Mouse (Mus musculus): ENCODE results near the gene Mybph. TPM values are rescaled to one million over a fixed set of nuclear protein-coding genes. Genes with fewer than 3 reads are reported as not detected.

Gene Mybph
- polyA plus RNA-seq, 1 experiment from 2014 or later: 0.12 TPM

DNA sequence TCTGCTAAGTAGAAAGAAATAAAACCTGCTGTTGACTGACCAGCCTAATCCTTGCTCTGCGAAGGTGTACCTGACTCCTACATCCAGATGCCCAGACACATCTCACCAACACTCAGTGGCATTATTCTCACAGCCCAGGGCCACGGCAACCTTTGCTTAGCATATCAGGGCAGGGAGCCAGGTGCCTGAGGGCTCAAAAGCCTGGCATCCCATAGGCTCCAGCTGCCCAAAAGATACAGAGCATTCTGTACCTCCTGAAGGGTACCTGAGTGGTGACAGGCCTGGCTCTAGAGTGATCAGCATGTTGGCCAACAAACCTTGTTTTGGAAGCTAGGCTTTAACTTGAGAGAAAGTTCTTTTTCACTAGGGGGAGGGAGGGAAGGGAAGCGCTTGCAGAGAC, 38.0 kb downstream of the Mybph start:
- Histone ChIP-seq H3K27me3 (no peaks in the 10 kb centered on the region), H3K4me3 (no peak overlapping the region), H3K4me2 (no peak overlapping the region), H3K4me1 (replicated peaks) (peaks cover 58% of the 10 kb centered on the region), H3K27ac (replicated peaks) (no peak overlapping the region), H3K36me3 (no peaks in the 10 kb centered on the region), H3K9me3 (no peaks in the 10 kb centered on the region), H3K9ac (no peak overlapping the region)
- ATAC-seq (ENCODE audit: low FRiP score, low read depth): no peak
- 82% methylated on average over 3 of the region's 3 CpGs for WGBS

DNA sequence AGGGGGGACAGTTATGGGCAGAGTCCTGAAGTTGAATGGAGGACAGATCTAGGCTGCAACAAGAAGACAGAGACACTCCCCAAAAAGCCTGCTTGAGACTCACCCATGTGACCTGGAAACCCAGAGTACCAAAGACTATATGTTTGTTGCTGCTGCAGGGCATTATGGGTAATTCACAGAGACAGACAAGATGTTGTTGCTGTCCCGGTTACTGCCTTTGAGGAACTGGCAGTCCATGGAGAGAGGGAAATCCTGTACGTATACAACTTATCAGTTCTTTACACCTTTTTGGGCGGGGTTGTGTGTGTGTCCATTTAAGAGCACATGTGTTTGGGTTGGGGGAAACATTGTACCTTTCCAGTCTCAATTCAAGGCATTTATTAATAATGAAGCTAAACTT, 38.4 kb downstream of the Mybph start:
- no peak overlapping the region for H3K9ac ChIP-seq
- H3K4me3 ChIP-seq: no peak overlapping the region
- H3K27ac ChIP-seq (replicated peaks): no peak overlapping the region
- no peaks in the 10 kb centered on the region for H3K36me3 ChIP-seq
- H3K9me3 ChIP-seq: no peaks in the 10 kb centered on the region
- no peak for ATAC-seq (ENCODE audit: low FRiP score, low read depth)
- H3K27me3 ChIP-seq: no peaks in the 10 kb centered on the region
- peaks cover 58% of the 10 kb centered on the region for H3K4me1 ChIP-seq (replicated peaks)
- WGBS: 78% methylated on average over 3 of the region's 3 CpGs
- no peak overlapping the region for H3K4me2 ChIP-seq

DNA sequence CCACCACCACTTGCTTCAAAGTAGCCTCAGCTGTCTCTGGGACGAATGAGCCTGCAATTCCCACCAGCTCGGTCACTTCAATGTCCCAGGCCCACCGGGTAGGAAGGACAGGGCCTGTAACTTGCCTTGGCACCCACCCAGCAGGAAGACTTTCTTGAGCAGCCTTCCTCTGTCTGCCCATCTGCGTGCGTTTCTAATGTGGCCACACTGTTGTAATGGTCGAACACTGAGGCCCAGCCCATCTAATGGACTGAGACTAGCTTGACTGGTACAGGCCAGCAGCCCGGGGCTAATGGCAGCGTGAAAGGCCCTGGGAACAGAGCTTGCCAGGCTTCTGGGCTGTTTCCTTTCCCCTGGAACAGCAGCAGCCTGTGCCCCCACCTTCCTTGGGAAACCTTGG, 39.1 kb downstream of the Mybph start:
- Histone ChIP-seq H3K4me3 (0 out of 2 replicates have a peak overlapping the region, but pooled peaks have one; percentile 50), H3K27me3 (no peaks in the 10 kb centered on the region), H3K9me3 (no peaks in the 10 kb centered on the region), H3K4me2 (peak overlapping the region; percentile 91), H3K27ac (replicated peaks) (peak overlapping the region; percentile 67), H3K36me3 (no peaks in the 10 kb centered on the region), H3K4me1 (replicated peaks) (peaks cover 58% of the 10 kb centered on the region), H3K9ac (no peak overlapping the region)
- ATAC-seq (ENCODE audit: low FRiP score, low read depth): no peak
- WGBS: 61% methylated on average over 8 of the region's 8 CpGs

DNA sequence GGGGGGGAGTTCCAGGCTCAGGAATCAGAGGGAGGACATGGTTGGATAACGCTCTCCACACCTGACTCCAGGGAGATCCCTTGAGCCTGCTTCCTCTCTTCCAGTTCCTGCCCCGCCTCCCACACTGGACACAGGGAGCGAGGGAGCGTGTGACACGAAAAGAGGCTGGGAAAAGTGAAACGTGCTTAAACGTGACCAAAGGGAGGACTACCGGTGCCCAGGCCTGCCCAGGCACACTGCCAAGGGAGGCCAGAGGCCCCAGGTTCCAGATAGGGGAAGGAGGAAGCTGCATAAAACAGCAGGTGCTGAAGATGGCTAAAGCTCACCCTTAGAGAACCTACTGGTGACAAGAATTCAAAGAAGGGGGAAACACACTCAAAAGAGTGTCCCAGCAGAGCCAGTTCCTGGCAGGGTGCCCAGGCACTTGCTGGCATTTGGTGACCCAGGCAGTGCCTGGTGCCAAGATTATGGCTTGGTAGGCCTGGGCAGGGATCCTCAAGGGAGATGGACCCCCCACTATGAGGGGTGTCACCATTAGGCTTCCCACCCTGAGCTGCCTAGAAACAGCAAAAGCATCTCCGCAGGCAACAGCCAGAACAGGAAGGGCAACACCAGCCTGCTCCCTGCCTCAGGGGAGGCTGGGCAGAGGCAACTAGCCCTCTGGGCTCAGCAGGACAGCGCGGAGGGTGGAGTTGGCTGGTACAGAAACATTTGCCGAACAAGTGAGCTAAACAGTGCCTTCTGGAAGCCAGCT, 39.7 kb downstream of the Mybph start:
- no peak for ATAC-seq (ENCODE audit: low FRiP score, low read depth)
- peak overlapping the region; percentile 50 for H3K4me3 ChIP-seq
- H3K4me2 ChIP-seq: peak overlapping the region; percentile 91
- peaks cover 58% of the 10 kb centered on the region for H3K4me1 ChIP-seq (replicated peaks)
- H3K9ac ChIP-seq: peak overlapping the region; percentile 55; the same call in 1 of the 2 replicates
- peak overlapping the region; percentile 67 for H3K27ac ChIP-seq (replicated peaks)
- 36% methylated on average over 12 of the region's 12 CpGs for WGBS
- no peaks in the 10 kb centered on the region for H3K36me3 ChIP-seq
- no peaks in the 10 kb centered on the region for H3K27me3 ChIP-seq
- no peaks in the 10 kb centered on the region for H3K9me3 ChIP-seq

DNA sequence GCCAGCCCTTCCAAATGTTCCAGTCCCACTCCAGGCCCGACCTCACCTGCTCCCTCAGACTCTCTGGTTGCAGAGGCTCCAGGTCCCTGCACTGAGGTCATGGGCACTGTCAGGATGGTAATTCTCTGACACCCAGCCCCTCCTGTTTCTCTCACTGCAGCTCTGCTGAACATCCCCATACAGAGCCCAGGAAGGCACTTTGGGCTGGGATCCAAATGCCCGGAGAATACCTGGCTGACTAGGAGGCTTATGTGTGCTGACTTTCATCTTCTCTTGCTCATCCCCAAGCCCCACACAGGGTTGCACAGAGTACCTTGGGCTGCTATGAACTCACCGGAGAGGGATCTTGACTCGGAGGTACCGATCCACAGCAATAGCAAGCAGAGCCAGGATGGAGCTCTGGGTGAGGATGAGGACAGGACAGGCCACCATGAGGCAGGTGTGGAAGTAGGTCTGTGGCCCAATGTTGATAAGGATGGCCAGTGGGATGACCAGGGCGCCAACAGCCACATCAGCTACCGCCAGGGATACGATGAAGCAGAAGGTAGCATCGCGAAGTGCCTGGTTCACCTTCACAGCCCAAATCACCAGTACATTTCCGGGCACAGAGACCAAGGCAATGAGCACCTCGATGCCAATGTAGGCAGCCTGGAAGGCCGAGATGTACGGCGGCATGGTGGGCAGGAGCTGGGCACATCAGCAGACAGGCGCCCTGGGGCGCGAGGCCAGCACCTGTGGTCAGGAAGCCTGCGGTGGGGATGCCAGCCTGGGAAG, 40.6 kb downstream of the Mybph start:
- Histone ChIP-seq H3K4me1 (replicated peaks) (peaks cover 58% of the 10 kb centered on the region), H3K4me2 (peak overlapping the region; percentile 91), H3K9ac (peak overlapping the region; percentile 55), H3K27me3 (no peaks in the 10 kb centered on the region), H3K36me3 (no peaks in the 10 kb centered on the region), H3K4me3 (peak overlapping the region; percentile 50), H3K27ac (replicated peaks) (peak overlapping the region; percentile 67; the same call in 1 of the 2 replicates), H3K9me3 (no peaks in the 10 kb centered on the region)
- ATAC-seq (ENCODE audit: low FRiP score, low read depth): no peak
- 47% methylated on average over 19 of the region's 19 CpGs for WGBS

DNA sequence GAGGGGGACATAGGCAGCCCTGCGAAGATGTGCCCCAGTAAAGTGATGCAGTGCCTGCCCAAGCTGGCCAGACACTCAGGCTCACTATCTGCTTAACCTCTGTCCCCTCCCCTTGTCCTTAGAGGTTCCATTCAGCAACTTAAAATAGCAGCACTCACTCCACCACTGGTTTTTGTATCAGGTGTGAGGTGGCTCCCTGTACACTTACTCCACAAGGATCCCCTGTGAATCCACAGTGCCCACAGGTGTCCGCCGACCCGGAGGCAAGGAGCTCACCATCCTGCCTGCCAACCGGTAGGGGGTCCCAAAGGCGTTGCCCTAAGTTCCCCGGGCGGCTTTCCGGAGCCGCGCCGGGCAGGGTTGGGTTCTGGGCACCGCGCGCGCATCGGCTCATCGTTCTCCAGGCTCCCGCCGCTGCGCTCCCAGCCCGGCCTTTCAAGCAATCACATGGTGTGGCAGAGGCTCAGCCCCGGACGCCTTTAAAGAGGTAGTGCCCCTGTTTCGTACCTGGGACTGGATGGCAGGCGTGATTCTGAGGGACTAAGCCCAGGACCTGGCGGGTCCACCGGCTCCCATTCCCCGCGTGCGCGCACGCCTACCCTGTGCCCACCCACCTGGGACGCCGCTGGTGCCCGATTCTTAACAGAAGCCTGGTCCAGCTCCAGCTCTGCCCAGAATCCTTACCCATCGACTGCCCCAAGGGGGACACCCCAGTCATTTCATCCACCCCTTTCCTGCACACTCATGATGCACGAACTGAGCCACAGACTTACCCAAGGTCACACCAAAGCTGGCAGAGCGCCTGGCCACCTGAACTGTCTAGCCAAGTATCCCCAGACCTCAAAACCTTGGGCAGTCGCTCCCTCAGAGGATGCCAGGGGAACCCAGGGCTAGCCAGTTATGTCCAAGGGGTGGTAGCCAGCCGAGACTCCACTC, 41.5 kb downstream of the Mybph start:
- Histone ChIP-seq H3K27ac (replicated peaks) (peak overlapping the region; percentile 36), H3K4me1 (replicated peaks) (peaks cover 58% of the 10 kb centered on the region), H3K36me3 (no peaks in the 10 kb centered on the region)

DNA sequence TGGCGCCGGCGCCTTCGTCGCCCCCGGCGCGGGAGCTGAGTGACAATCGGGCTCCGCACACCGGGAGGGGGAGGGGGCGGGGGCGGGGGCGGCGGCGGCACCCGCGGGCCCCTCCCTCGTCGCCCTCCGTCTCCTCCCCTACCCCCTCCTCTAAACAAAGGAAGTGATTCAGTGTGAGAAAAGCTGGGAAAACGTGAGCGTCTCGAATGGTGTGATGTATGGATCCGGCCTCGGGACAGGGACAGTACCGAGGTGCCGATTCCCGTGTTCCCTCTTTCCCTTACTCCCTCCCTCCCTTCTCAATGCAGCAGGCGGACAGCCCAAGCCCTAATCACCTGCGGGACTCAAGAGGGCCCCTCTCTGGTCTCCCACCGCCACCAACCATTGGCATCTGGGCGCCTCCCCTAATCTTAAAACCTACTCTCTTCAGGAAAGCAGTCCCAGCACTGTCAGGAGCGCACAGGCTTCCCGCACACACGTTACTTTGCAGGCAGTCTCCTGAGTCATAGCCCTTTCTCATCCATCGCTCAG, 42.2 kb downstream of the Mybph start, which contains the start of gene Adora1:
Adora1 (minus strand) TSS at position 41 of the 531 bp plus-strand sequence.
- WGBS: under 1% methylated on average over 28 of the region's 37 CpGs
- Histone ChIP-seq H3K4me2 (peak within 1 kb of the TSS; percentile 91), H3K4me3 (peak within 1 kb of the TSS; percentile 50), H3K9ac (peak within 1 kb of the TSS; percentile 55), H3K27ac (replicated peaks) (peak within 1 kb of the TSS; percentile 65), H3K27me3 (no peaks in the 10 kb centered on the region), H3K36me3 (no peaks in the 10 kb centered on the region), H3K4me1 (replicated peaks) (peaks cover 54% of the 10 kb centered on the region), H3K9me3 (no peaks in the 10 kb centered on the region)
- peak; percentile 52 for ATAC-seq (ENCODE audit: low FRiP score, low read depth)

More for the DNA sequence above, 41.5 kb downstream of the Mybph start:
- peak overlapping the region; percentile 50 for H3K4me3 ChIP-seq
- H3K9ac ChIP-seq: peak overlapping the region; percentile 55
- no peaks in the 10 kb centered on the region for H3K9me3 ChIP-seq
- peak overlapping the region; percentile 91 for H3K4me2 ChIP-seq
- no peaks in the 10 kb centered on the region for H3K27me3 ChIP-seq
- WGBS: under 1% methylated on average over 41 of the region's 41 CpGs
- ATAC-seq (ENCODE audit: low FRiP score, low read depth): peak; percentile 62

DNA sequence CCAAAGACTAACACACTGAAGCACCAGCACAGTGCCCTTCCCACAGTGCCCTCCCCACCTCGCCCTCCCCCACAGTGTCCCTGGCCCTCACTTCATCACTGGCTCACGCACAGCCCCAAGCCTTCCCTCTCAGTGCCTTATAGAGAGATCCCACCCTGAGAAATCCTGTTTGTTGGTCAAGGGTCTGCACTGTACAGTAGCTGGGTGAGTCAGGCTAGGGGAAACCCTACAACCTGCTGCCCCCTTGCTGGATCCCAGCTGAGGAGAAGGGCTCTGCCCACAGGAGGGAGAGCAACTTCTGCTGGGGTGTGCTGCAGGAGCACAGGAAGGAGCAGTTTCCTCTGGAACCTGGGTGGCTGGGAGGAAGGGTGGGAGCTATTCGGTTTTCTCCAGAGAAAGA, 42.9 kb downstream of the Mybph start:
- no peaks in the 10 kb centered on the region for H3K27me3 ChIP-seq
- 0 out of 2 replicates have a peak overlapping the region, but pooled peaks have one; percentile 50 for H3K4me3 ChIP-seq
- ATAC-seq (ENCODE audit: low FRiP score, low read depth): peak; percentile 20; the same call in 1 of the 2 replicates

DNA sequence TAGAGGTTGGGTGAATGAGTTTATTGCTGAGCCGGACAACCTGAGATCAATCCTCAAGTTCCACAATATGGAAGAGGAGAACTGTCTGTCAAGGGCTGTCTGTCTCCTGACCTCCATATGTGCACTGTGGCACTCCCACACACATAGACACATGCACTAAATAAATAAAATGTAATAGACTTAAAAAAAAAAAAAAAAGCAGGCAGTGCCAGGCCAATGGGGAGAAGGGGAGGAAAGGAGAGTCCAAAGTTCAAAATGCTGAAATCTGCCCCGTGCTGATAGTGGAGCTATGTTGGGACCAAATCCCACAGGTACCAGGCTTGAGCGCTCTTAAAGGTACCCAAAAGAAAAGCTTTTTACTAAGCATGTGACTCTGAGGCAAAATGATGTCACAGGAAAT, 44.2 kb downstream of the Mybph start:
- Histone ChIP-seq H3K4me2 (no peak overlapping the region), H3K9ac (no peak overlapping the region), H3K4me3 (no peak overlapping the region), H3K9me3 (no peaks in the 10 kb centered on the region), H3K27me3 (no peaks in the 10 kb centered on the region), H3K4me1 (replicated peaks) (peaks cover 40% of the 10 kb centered on the region), H3K27ac (replicated peaks) (no peak overlapping the region), H3K36me3 (no peaks in the 10 kb centered on the region)
- 93% methylated on average over 3 of the region's 3 CpGs for WGBS
- no peak for ATAC-seq (ENCODE audit: low FRiP score, low read depth)

More for the DNA sequence above, 42.9 kb downstream of the Mybph start:
- peak overlapping the region; percentile 91 for H3K4me2 ChIP-seq
- WGBS: 31% methylated on average over 3 of the region's 3 CpGs
- H3K4me1 ChIP-seq (replicated peaks): peaks cover 52% of the 10 kb centered on the region
- H3K27ac ChIP-seq (replicated peaks): no peak overlapping the region
- no peaks in the 10 kb centered on the region for H3K9me3 ChIP-seq
- H3K9ac ChIP-seq: no peak overlapping the region
- H3K36me3 ChIP-seq: no peaks in the 10 kb centered on the region

DNA sequence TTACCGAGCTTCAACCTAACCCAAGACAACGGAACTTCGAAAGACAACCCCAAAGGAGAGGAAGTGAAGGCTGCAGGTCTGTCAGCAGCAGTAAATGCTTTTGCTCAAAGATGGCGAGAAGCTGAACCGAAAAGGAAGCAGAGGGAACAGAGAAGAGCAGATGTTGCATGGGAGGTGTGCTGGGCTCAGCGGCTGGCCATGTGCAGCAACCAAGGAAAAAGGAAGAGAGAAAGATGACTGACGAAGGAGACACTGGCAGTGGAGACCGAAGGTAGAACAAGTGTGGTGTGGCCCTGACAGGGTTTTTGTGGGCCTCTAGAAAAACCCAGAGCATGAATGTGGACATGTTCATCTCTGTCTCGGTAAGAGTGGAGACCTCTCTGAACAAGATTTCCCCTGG, 47.5 kb downstream of the Mybph start:
- Histone ChIP-seq H3K4me3 (no peak overlapping the region), H3K36me3 (no peaks in the 10 kb centered on the region), H3K4me2 (no peak overlapping the region), H3K9me3 (no peaks in the 10 kb centered on the region), H3K9ac (no peak overlapping the region), H3K27me3 (no peaks in the 10 kb centered on the region), H3K27ac (replicated peaks) (no peak overlapping the region), H3K4me1 (replicated peaks) (peaks cover 18% of the 10 kb centered on the region)
- WGBS: 89% methylated on average over 9 of the region's 9 CpGs
- ATAC-seq (ENCODE audit: low FRiP score, low read depth): no peak

DNA sequence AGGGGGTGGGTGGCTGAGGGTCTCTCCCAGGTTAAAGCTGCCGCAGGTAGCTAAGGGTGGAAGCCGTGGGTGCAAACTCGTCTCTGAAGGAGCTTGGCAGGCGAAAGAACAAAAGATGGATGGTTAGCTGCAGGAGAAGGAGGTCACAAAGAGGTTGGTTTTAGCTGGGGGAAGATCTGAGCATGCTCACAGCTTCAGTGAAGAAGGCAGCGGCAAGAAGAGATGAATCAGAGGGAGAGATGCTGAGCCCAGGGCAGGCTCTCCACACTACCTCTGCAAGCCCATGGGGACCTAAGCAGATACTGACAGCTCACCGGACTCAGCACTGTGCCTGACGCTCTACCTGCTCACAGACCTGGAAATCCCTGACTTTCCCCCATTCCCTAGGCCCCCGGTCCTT, 48.0 kb downstream of the Mybph start:
- WGBS: 60% methylated on average over 8 of the region's 8 CpGs
- no peak overlapping the region for H3K4me3 ChIP-seq
- no peak for ATAC-seq (ENCODE audit: low FRiP score, low read depth)
- H3K27me3 ChIP-seq: no peaks in the 10 kb centered on the region
- no peaks in the 10 kb centered on the region for H3K9me3 ChIP-seq
- H3K4me2 ChIP-seq: no peak overlapping the region
- H3K27ac ChIP-seq (replicated peaks): no peak overlapping the region
- no peak overlapping the region for H3K9ac ChIP-seq
- H3K4me1 ChIP-seq (replicated peaks): peaks cover 12% of the 10 kb centered on the region
- H3K36me3 ChIP-seq: no peaks in the 10 kb centered on the region

All from hindbrain, embryonic 15.5 days (tissue).